Mouse (Mus musculus): ENCODE measurements at regions not wholly inside any gene's neighbourhood (a gene's known extent, or its start where the extent isn't known, plus 50 kb on each side); places are given as distances from the start of the nearest gene placed in this dataset.

- no peaks in the 10 kb centered on the region for H3K79me2 ChIP-seq (ENCODE audit: control insufficient read depth, insufficient read depth)
- H3ac ChIP-seq (ENCODE audit: control insufficient read depth, insufficient read length, low read depth): no peak overlapping the region
These were observed 69.5 kb downstream of the Ephb3 start for GRCm38 (mm10) chr16:21274012-21274528.

GRCm38 (mm10) chr16:21277789-21278342 lies 73.3 kb downstream of the Ephb3 start:
- Histone ChIP-seq H3K79me3 (ENCODE audit: low read depth) (no peaks in the 10 kb centered on the region), H3K27me3 (ENCODE audit: control insufficient read depth, insufficient read depth, insufficient read length) (no peaks in the 10 kb centered on the region), H3K4me3 (ENCODE audit: insufficient read depth, poor library complexity, severe bottlenecking) (no peak overlapping the region), H3ac (ENCODE audit: control insufficient read depth, insufficient read length, low read depth) (no peak overlapping the region), H3K79me2 (ENCODE audit: control insufficient read depth, insufficient read depth) (no peaks in the 10 kb centered on the region), H3K36me3 (ENCODE audit: control insufficient read depth, insufficient read depth) (no peaks in the 10 kb centered on the region)
- TF ChIP-seq MAX (IDR thresholded peaks at IDR 0.05) (no peak), USF1 (IDR thresholded peaks at IDR 0.05; ENCODE audit: low read depth) (no peak), FOSL1 (IDR thresholded peaks at IDR 0.05; ENCODE audit: insufficient read depth, low read length, poor library complexity, severe bottlenecking) (no peak), MYOD1 (IDR thresholded peaks at IDR 0.05; ENCODE audit: control insufficient read depth, insufficient read length, low read depth) (no peak), CTCF (IDR thresholded peaks at IDR 0.05; ENCODE audit: control insufficient read depth, insufficient read depth, insufficient read length) (no peak), CEBPB (IDR thresholded peaks at IDR 0.05; ENCODE audit: low read depth) (no peak), MYOG (IDR thresholded peaks at IDR 0.05; ENCODE audit: control insufficient read depth, extremely low read depth, insufficient read length) (no peak)

More at GRCm38 (mm10) chr16:21274012-21274528, 69.5 kb downstream of the Ephb3 start:
- no peaks in the 10 kb centered on the region for H3K79me3 ChIP-seq (ENCODE audit: low read depth)
- no peaks in the 10 kb centered on the region for H3K27me3 ChIP-seq (ENCODE audit: control insufficient read depth, insufficient read depth, insufficient read length)
- no peak for TF ChIP-seq USF1 (IDR thresholded peaks at IDR 0.05; ENCODE audit: low read depth)
- no peak overlapping the region for H3K4me3 ChIP-seq (ENCODE audit: insufficient read depth, poor library complexity, severe bottlenecking)
- H3K36me3 ChIP-seq (ENCODE audit: control insufficient read depth, insufficient read depth): no peaks in the 10 kb centered on the region

- H3K36me3 ChIP-seq (ENCODE audit: control insufficient read depth, insufficient read depth): no peaks in the 10 kb centered on the region
- no peaks in the 10 kb centered on the region for H3K27me3 ChIP-seq (ENCODE audit: control insufficient read depth, insufficient read depth, insufficient read length)
- H3K79me3 ChIP-seq (ENCODE audit: low read depth): no peaks in the 10 kb centered on the region
- no peaks in the 10 kb centered on the region for H3K79me2 ChIP-seq (ENCODE audit: control insufficient read depth, insufficient read depth)
- no peak overlapping the region for H3K4me3 ChIP-seq (ENCODE audit: insufficient read depth, poor library complexity, severe bottlenecking)
- H3ac ChIP-seq (ENCODE audit: control insufficient read depth, insufficient read length, low read depth): no peak overlapping the region
- TF ChIP-seq CEBPB (IDR thresholded peaks at IDR 0.05; ENCODE audit: low read depth): no peak
- TF ChIP-seq MAX (IDR thresholded peaks at IDR 0.05): no peak
- no peak for TF ChIP-seq CTCF (IDR thresholded peaks at IDR 0.05; ENCODE audit: control insufficient read depth, insufficient read depth, insufficient read length)
- no peak for TF ChIP-seq MYOD1 (IDR thresholded peaks at IDR 0.05; ENCODE audit: control insufficient read depth, insufficient read length, low read depth)
- no peak for TF ChIP-seq USF1 (IDR thresholded peaks at IDR 0.05; ENCODE audit: low read depth)
- TF ChIP-seq MYOG (IDR thresholded peaks at IDR 0.05; ENCODE audit: control insufficient read depth, extremely low read depth, insufficient read length): no peak
- no peak for TF ChIP-seq FOSL1 (IDR thresholded peaks at IDR 0.05; ENCODE audit: insufficient read depth, low read length, poor library complexity, severe bottlenecking)
These were observed 73.8 kb downstream of the Ephb3 start for GRCm38 (mm10) chr16:21278387-21278786.

- no peaks in the 10 kb centered on the region for H3K36me3 ChIP-seq (ENCODE audit: control insufficient read depth, insufficient read depth)
- no peaks in the 10 kb centered on the region for H3K79me2 ChIP-seq (ENCODE audit: control insufficient read depth, insufficient read depth)
- H3K4me3 ChIP-seq (ENCODE audit: insufficient read depth, poor library complexity, severe bottlenecking): no peak overlapping the region
- H3K27me3 ChIP-seq (ENCODE audit: control insufficient read depth, insufficient read depth, insufficient read length): no peaks in the 10 kb centered on the region
- TF ChIP-seq MYOD1 (IDR thresholded peaks at IDR 0.05; ENCODE audit: control insufficient read depth, insufficient read length, low read depth) (no peak), CEBPB (IDR thresholded peaks at IDR 0.05; ENCODE audit: low read depth) (no peak), USF1 (IDR thresholded peaks at IDR 0.05; ENCODE audit: low read depth) (no peak), FOSL1 (IDR thresholded peaks at IDR 0.05; ENCODE audit: insufficient read depth, low read length, poor library complexity, severe bottlenecking) (no peak), CTCF (IDR thresholded peaks at IDR 0.05; ENCODE audit: control insufficient read depth, insufficient read depth, insufficient read length) (no peak), MYOG (IDR thresholded peaks at IDR 0.05; ENCODE audit: control insufficient read depth, extremely low read depth, insufficient read length) (no peak), MAX (IDR thresholded peaks at IDR 0.05) (no peak)
- H3K79me3 ChIP-seq (ENCODE audit: low read depth): no peaks in the 10 kb centered on the region
- H3ac ChIP-seq (ENCODE audit: control insufficient read depth, insufficient read length, low read depth): no peak overlapping the region
These were observed 75.7 kb downstream of the Ephb3 start for GRCm38 (mm10) chr16:21280200-21280627.

GRCm38 (mm10) chr16:21281958-21282730 lies 77.6 kb downstream of the Ephb3 start:
- TF ChIP-seq MAX (IDR thresholded peaks at IDR 0.05): no peak
- TF ChIP-seq USF1 (IDR thresholded peaks at IDR 0.05; ENCODE audit: low read depth): no peak
- no peak for TF ChIP-seq MYOD1 (IDR thresholded peaks at IDR 0.05; ENCODE audit: control insufficient read depth, insufficient read length, low read depth)
- TF ChIP-seq CTCF (IDR thresholded peaks at IDR 0.05; ENCODE audit: control insufficient read depth, insufficient read depth, insufficient read length): no peak
- no peak for TF ChIP-seq MYOG (IDR thresholded peaks at IDR 0.05; ENCODE audit: control insufficient read depth, extremely low read depth, insufficient read length)
- TF ChIP-seq CEBPB (IDR thresholded peaks at IDR 0.05; ENCODE audit: low read depth): no peak
- no peak for TF ChIP-seq FOSL1 (IDR thresholded peaks at IDR 0.05; ENCODE audit: insufficient read depth, low read length, poor library complexity, severe bottlenecking)
- Histone ChIP-seq H3ac (ENCODE audit: control insufficient read depth, insufficient read length, low read depth) (no peak overlapping the region), H3K79me2 (ENCODE audit: control insufficient read depth, insufficient read depth) (no peaks in the 10 kb centered on the region), H3K4me3 (ENCODE audit: insufficient read depth, poor library complexity, severe bottlenecking) (no peak overlapping the region), H3K79me3 (ENCODE audit: low read depth) (no peaks in the 10 kb centered on the region), H3K36me3 (ENCODE audit: control insufficient read depth, insufficient read depth) (no peaks in the 10 kb centered on the region), H3K27me3 (ENCODE audit: control insufficient read depth, insufficient read depth, insufficient read length) (no peaks in the 10 kb centered on the region)

Measured in C2C12 (cell line).